12 mouse cellular contexts compared by ENCODE assay signal in the genomic region with DNA sequence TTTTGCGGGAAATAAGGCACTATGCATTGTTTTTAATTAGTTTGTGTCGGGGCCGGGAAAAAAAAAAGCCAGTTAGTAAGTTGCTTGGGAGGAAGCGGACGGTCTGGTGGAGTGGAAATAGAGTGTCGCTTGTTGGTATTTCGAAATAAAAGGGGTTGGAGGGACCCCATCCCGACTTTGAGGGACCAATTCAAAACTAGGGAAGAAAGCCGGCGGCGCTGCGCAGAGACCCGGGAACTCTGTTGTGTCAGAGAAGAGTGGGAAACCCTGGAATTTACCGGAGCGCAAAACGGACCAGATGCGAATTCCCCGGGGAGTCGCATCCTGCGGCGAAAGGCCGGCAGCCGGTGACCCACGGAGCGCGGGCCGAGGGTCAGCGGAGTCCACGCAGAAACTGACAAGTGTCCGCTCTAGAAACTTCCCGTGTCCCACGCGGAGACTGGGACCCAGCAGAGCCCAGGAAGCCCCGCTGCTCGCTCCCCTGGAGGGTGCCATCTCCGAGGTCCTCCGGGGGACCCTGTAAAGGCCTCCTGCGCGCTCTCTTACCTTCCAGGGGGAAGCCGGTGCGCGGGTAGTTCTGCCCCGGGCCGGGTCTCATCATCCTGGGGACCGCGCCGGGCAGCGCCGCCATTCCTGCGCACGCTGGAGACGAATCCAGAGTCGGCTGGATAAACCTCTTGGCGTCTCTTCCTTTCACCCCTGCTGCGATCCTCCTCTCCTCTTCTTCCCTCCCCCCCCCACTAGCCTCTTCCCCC. TPM values are rescaled to one million over a fixed set of nuclear protein-coding genes. Genes with fewer than 3 reads are reported as not detected.
DNase-seq lines count a peak whose midpoint lies in the region; ATAC-seq and TF ChIP-seq lines count a peak whose summit lies in the region.
"Had no signal": no experiment of that assay in that cellular context is flagged by ENCODE, and none has a peak within 500 bp of the region (broad histone marks: within the 10 kb centered on the region; RNA-seq: fewer than 3 reads in every experiment).

No protein-coding gene starts in this region.

- ATAC-seq in heart, embryonic 15.5 days (replicated peaks; ENCODE audit: insufficient number of reproducible peaks, insufficient read depth, low FRiP score, low read depth): no peak
- no peak for ATAC-seq in hindbrain, embryonic 13.5 days (ENCODE audit: low FRiP score)
- ATAC-seq in monocyte, adult 5-6 weeks (replicated peaks; ENCODE audit: insufficient number of reproducible peaks, low FRiP score, low TSS enrichment, poor library complexity, severe bottlenecking): no peak

- H3K9ac ChIP-seq in heart, embryonic 15.5 days: no peak overlapping the region
- peak overlapping the region; percentile 64 for H3K9ac ChIP-seq in hindbrain, embryonic 13.5 days

- H3K4me3 ChIP-seq in heart, embryonic 15.5 days: peak overlapping the region; percentile 26
- peak overlapping the region; percentile 59 for H3K4me3 ChIP-seq in embryonic facial prominence, embryonic 10.5 days
- peak overlapping the region; percentile 37 for H3K4me3 ChIP-seq in hindbrain, embryonic 13.5 days
- peak overlapping the region; percentile 11 for H3K4me3 ChIP-seq in myocyte

- no peak for TF ChIP-seq POLR2A in myocyte (IDR thresholded peaks at IDR 0.05; ENCODE audit: insufficient read length, low read depth)

- no peak for DNase-seq in heart, postnatal 4 days
- peak; percentile 70 for DNase-seq in embryonic facial prominence, embryonic 10.5 days (ENCODE audit: low spot score)
- no peak for DNase-seq in layer of hippocampus, adult 9-11 months
- DNase-seq in cerebellum, postnatal 4 days (ENCODE audit: low spot score in 2 of 2): no peak

- H3ac ChIP-seq in myocyte (ENCODE audit: control insufficient read depth, insufficient read length): no peak overlapping the region

- H3K27ac ChIP-seq in heart, embryonic 15.5 days: no peak overlapping the region
- peak overlapping the region; percentile 82 for H3K27ac ChIP-seq in embryonic facial prominence, embryonic 10.5 days (replicated peaks)
- H3K27ac ChIP-seq in hindbrain, embryonic 13.5 days: peak overlapping the region; percentile 14; the same call in 1 of the 2 replicates

- H3K4me2 ChIP-seq in heart, embryonic 15.5 days: peak overlapping the region; percentile 34
- H3K4me2 ChIP-seq in hindbrain, embryonic 13.5 days: peak overlapping the region; percentile 52
- peak overlapping the region; percentile 60 for H3K4me2 ChIP-seq in myocyte (ENCODE audit: low read depth)

- peaks cover 15% of the 10 kb centered on the region for H3K4me1 ChIP-seq in heart, embryonic 15.5 days (replicated peaks)
- H3K4me1 ChIP-seq in embryonic facial prominence, embryonic 10.5 days: peaks cover 75% of the 10 kb centered on the region
- peaks cover 67% of the 10 kb centered on the region for H3K4me1 ChIP-seq in hindbrain, embryonic 13.5 days (replicated peaks)

- no peaks in the 10 kb centered on the region for H3K36me3 ChIP-seq in heart, embryonic 15.5 days
- H3K36me3 ChIP-seq in embryonic facial prominence, embryonic 10.5 days (replicated peaks): no peaks in the 10 kb centered on the region
- H3K36me3 ChIP-seq in hindbrain, embryonic 13.5 days: no peaks in the 10 kb centered on the region
- H3K36me3 ChIP-seq in myocyte (ENCODE audit: control insufficient read depth, insufficient read depth): no peaks in the 10 kb centered on the region

- no peaks in the 10 kb centered on the region for H3K79me2 ChIP-seq in myocyte (ENCODE audit: control insufficient read depth, insufficient read depth)

- H3K9me3 ChIP-seq in heart, embryonic 15.5 days (replicated peaks): no peaks in the 10 kb centered on the region
- no peaks in the 10 kb centered on the region for H3K9me3 ChIP-seq in embryonic facial prominence, embryonic 10.5 days
- no peaks in the 10 kb centered on the region for H3K9me3 ChIP-seq in hindbrain, embryonic 13.5 days

- peaks cover 100% of the 10 kb centered on the region for H3K27me3 ChIP-seq in heart, embryonic 15.5 days
- peaks cover 100% of the 10 kb centered on the region for H3K27me3 ChIP-seq in embryonic facial prominence, embryonic 10.5 days (replicated peaks; ENCODE audit: low read depth, poor library complexity, severe bottlenecking)
- H3K27me3 ChIP-seq in hindbrain, embryonic 13.5 days: peaks cover 99% of the 10 kb centered on the region
- peaks cover 47% of the 10 kb centered on the region for H3K27me3 ChIP-seq in myocyte (ENCODE audit: control insufficient read depth, insufficient read depth, insufficient read length)

- under 1% methylated on average over 55 of the region's 55 CpGs for WGBS in heart, embryonic 15.5 days
- WGBS in embryonic facial prominence, embryonic 10.5 days: under 1% methylated on average over 55 of the region's 55 CpGs
- under 1% methylated on average over 55 of the region's 55 CpGs for WGBS in hindbrain, embryonic 13.5 days

TF ChIP-seq in myocyte, 11 proteins besides CTCF, POLR2A, EP300 and RAD21:
- no peak for TF ChIP-seq TCF3 (IDR thresholded peaks at IDR 0.05; ENCODE audit: insufficient read length, low read depth)
- no peak for TF ChIP-seq USF1 (IDR thresholded peaks at IDR 0.05; ENCODE audit: low read depth)
- TF ChIP-seq POLR2AphosphoS2 (IDR thresholded peaks at IDR 0.05; ENCODE audit: insufficient read length, low read depth): no peak

RNA-seq across cellular contexts. Expression of a gene that starts 0.9 kb away (rescaled TPM):
- polyA plus RNA-seq in heart, embryonic 15.5 days (2015; fragmentation: Nextera tagmentation; extraction: Ambion mirVana): not detected in 2 replicates
- total RNA-seq in heart, postnatal 4 days (2021): not detected
- 1.5 and 2.6 TPM in 2 replicates for polyA plus RNA-seq in embryonic facial prominence, embryonic 10.5 days (2016; fragmentation: Nextera tagmentation; extraction: Ambion mirVana)
- polyA plus RNA-seq in hindbrain, embryonic 13.5 days (2015; fragmentation: Nextera tagmentation; extraction: Ambion mirVana): 0.84 and 1.6 TPM in 2 replicates
- polyA plus RNA-seq in myocyte (2012; fragmentation: generic; extraction: Trizol): 0.37 TPM
- not detected in 3 replicates for total RNA-seq in monocyte, adult 5-6 weeks (2017)
- total RNA-seq: left cerebral cortex, postnatal 36 days; MEL; neutrophil, adult 5-6 weeks had no signal
- polyA plus RNA-seq: intestine, embryonic 14.5 days had no signal
